Mouse (Mus musculus) cerebellum, adult 18-20 months (tissue): ENCODE data around the gene Serpinb6b.

Experiments
- DNase-seq, 2 experiments: peaks; one replicate each; pipeline ENCODE4 v3.0.0; 2021

The Serpinb6b gene

DNA sequence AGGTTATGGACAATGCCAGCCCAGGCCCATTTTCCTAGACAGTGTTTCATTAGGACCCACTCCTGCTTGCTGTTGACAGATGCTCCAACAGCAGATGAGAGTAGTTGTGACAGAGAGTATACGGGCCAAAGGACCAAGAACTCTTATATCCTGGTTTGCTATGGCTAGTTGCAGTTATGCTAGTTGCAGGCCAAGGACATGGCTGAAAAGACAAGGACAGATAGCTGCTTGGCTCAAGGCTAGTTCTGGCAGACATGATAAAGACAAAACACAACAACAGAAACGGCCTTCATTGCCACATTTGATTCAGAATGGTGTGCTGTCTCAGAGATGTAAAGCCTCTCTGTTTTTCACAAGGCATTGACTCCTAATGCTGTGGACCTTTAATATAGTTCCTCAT, 10.7 kb downstream of the Serpinb6b start:
- DNase-seq, result no peak

DNA sequence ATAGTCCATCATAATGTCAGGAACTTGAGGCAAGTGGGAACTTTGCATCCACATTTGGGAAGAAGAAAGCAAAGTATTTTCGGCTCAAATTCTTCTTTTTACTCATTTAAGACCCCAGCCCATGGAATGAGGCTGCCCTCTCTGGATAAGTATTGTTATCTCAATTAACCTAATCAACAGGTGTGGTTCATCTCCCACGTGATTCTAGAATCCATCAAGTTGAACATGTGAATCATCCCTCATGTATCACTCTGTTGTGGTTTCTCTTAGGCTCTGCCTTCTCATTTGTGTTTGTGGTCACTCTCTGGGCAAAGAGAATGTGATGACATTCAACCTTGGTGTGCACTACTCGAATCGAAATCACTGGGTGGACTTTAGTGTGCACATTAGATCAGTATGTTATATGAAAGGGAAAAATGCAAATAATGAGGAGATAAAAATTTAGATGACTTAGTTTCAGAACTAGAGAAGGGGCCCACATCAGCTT, 17.6 kb downstream of the Serpinb6b start:
- DNase-seq, result no peak

DNA sequence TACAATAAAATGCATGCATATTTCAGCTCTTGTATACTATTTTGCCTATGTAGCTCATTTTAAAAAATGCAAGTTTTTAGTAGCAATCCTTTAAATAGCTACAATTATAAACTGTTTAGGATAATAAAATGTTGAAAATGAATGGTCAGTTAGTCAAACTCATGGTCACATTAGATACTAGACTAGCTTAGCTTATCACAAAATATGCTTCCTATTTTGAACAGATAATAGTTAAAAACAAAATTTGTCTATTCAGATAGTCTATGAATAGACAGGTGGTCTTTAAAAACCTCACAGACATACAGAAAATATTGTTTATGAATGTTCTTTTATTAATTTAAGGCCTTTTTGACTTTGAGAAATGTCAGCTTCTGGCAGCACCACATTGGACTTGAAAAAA, 21.2 kb downstream of the Serpinb6b start:
- DNase-seq, result no peak

DNA sequence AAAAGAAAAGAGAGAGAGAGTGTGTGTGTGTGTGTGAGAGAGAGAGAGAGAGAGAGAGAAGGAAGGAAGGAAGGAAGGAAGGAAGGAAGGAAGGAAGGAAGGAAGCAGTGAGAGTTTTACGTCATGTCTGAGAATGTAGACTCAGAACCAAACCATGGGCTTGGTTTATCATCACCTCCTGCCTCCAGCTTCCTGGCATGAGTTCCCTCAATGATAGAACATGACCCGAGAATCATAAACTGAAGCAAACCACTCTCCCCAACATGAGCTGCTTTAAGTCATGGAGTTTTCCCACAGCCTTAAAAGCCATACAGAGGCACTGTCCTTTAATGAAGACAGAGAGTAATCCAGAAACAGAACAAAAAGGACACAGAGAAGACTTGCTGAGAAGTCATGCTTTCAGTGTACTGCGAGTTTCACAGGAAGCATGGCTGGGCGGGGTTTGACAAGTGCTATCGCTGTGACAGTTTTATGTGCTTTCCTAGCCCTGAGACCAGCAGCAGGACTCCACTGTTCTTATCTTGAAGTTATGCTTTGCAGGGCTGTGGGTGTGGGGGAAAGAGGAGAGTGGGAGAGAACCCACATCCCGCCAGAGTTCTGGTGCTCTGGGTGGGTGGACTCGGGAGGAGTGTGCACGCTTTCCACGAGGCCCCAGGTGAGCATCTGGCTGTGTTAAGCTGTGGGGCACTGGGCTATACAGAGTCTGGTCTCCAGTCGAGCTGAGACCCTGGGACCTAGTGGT, 28.3 kb downstream of the Serpinb6b start:
- DNase-seq, result no peak

DNA sequence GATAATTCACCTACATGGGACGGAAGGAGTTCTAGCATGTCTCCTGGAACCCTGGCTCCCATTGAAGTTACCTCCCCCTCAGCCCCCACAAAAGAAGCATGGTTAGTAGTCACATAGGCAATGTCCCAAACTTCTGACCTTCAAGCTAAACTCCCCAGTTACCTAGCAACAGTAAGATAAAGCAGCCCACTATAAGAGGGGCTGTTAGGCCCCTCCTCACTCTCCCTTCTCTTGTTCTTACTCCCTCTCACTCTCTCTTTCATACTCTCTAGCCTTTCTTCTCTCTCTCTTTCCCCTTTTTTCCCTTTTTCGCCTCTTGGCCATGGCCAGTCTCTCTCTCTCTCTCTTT, 28.9 kb downstream of the Serpinb6b start:
- no peak for DNase-seq

DNA sequence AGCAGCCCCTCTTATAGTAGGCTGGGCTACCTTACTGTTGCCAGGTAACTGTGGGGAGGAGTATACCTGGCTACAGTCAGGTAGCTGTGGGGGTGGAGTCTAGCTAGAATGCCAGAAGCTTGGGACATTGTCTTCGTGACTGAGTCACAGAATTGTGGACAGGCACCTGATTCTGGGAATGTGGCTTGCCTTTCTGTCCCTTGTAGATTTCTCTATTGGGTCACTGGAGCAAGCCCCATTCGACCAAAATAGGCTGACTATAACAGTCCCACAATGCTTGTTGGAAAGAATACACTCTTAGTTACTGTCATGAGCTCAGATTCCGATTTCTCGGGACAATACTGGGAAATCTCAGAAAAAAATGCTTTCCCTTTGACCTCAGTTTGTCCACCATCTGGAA, 30.0 kb downstream of the Serpinb6b start:
- DNase-seq, result no peak

DNA sequence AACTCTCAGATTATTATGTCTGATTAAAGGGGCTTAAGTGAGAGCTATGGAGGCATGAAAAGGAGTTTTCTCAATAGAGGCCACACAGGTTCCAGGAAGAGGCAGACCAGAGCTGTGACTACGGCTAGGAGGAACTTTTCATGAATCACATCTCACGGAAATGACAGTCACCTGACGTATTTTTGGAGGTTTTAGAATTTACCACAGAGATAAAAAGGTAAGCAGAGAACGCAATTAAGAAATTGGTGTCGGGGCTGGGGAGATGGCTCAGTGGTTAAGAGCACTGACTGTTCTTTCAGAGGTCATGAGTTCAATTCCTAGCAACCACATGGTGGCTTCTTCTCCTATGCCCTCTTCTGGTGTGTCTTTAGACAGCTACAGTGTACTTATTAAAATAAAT, 36.3 kb downstream of the Serpinb6b start:
- DNase-seq, result no peak

DNA sequence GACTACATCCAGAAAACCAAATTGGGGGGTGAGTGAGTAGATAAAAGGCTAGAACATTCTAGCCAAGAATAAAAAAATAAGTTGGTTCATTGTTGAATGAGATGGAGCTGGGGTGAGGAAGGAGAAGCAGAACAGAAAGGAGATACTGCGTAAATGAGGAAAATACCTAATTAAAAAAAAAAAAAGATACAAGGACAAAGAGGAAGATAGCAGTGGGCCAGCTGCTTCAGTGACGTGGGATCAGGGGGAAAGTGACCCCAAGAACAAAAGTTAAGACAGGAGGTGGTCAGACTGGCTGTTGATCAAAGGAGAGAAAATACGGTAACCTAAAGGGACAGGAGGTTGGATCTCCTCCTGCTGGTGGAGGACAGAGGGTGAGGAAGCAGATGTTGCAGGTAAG, 37.9 kb downstream of the Serpinb6b start, which contains the start of gene Serpinb9:
Serpinb9 (plus strand) TSS at position 301 of the 400 bp plus-strand sequence.
- no peak for DNase-seq

DNA sequence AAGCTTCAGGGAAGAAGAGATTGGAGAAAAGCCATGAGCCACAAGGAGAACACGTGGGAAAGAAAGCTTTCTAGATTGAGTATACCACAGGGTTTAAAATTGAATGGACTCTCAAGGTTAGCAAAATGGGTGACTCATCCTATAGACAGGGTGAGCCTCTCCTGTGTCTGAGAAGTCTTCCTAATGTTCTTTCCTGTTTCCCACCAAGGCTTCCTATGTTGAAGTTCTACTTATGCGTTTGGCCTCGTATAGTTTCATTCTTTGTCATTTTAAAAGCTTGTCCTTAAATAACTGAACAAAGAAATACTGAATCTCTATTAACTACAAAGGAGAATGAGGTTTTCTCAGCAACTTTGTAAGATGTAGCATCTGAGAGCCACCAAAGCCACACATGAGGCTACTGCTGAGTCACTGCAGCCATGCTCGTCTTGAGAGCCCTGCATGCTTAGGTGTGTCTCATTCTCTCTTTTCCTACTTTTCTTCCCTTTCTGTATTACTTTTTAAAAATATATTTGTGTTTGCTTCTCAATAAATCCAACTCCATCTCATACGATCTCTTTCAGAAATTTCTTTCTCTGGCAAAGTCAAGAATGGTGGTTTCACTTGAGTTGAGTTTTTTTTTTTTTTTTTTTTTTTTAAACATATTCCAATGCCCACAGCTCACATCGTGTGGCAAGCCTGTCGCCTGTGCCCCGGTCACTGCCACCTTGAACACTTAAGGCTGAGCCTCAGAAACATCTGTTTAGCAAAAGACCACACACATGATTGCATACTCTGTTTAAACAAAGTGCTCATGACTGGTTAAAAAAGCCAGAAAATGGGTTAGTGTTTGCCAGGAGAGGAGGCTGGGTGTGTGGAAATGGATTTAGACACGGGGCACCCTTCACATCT, 38.8 kb downstream of the Serpinb6b start:
- DNase-seq, result no peak

DNA sequence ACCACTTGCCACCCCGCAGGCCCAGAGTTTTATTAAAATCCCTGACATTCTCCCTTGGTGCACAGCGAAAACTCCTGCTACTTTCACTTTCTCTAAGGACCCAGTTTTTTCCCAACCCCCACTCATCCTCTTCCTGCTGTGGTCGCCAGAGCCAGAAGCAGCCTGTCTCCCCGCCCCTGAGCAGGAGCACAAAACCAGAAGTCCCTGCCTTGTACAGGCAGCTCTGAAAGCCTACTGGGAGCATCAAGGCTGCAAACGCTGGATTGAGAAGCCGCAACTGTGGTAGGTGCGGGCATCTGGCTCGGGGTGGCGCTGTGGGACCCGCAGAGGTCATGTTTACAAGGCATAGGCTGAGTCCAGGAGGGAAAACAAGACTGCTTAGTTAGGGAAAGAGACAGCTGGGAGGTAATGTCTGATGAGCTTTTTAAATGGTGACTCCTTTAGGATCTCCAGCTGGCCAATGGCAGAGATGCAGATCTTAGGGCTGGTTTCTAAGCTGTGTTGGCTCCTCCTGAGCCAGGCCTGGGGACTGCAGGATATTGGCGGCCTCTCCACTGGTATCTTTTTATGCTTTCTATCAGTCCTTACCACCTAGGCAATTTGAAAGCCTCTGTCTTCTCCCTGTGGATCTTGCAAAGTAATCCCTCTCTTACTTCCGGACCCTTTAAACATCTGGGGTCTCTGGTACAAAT, 39.6 kb downstream of the Serpinb6b start:
- DNase-seq, result peak; percentile 74 to 75

DNA sequence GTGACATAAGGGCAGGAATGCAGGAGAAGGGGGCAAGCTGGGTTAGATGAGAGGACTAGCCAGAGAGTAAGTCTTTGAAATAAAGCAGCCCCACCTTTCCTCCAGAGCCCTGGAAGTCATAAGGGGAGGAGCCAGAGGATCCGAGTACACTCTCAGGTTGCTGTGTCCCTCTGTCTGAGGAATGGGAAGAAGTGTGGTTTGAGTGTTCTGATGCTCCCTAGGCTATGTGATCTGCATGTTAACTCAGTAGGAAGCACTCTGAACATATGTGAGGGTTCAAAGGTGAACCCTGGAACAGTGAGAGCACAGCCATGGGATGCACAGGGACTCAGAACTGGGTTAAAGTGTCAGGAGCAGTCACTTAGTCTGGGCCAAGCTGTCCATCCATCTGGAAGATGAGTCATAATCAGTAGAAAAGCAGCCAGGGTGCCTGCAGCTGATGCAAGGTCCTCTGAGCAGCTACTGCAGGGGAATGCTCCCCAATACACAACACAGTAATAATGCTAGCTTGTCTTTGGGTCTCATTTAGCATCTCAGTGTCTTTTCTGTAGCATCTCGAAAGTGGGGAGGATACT, 40.6 kb downstream of the Serpinb6b start:
- DNase-seq, result peak; percentile 10 to 21

DNA sequence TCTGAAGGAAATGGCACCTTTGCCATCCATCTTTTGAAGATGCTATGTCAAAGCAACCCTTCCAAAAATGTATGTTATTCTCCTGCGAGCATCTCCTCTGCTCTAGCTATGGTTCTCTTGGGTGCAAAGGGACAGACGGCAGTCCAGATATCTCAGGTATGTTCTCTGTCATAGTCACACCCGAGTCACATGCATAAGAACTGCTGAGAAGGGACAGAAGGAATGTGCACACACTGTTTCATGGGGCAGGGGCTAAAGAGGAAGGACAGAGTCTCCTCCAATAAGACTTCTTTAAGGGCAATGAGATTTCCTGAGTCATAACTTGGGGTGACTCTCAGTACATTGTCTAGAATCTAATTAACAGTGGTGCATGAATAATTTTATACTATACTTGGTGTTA, 41.5 kb downstream of the Serpinb6b start:
- no peak for DNase-seq

DNA sequence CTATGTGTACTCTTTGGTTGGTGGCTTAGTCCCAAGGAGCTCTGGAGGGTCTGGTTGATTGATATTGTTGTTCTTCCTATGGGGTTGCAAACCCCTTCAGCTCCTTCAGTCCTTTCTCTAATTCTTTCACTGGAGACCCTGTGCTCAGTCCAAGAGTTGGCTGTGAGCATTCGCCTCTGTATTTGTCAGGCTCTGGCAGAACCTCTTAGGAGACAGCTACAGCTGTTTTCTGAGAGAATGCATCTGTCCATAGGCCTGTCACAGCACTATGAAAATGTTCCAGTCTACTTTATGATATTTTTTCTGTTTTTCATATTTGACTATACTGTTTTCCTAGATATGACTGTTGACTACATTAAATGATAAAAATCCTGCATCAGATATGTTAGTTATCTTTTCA, 47.4 kb downstream of the Serpinb6b start:
- DNase-seq, result no peak

DNA sequence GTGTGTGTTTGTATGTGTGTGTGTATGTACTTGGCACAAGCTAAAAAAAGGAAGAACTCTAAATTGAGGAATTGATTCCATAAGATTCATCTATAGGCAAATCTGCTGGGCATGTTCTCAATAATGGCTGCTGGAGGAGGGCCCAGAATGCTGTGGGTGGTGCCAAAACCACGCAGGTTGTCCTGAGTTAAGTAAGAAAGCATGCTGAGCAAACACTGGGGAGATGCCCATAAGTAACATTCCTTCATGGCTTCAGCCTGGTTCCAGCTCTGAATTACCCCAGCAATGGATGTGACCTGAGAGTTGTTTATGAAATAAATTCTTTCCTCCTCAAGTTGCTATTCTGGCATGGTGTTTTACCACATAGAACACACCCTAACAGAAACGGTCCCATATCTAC, 48.3 kb downstream of the Serpinb6b start:
- DNase-seq, result no peak

DNA sequence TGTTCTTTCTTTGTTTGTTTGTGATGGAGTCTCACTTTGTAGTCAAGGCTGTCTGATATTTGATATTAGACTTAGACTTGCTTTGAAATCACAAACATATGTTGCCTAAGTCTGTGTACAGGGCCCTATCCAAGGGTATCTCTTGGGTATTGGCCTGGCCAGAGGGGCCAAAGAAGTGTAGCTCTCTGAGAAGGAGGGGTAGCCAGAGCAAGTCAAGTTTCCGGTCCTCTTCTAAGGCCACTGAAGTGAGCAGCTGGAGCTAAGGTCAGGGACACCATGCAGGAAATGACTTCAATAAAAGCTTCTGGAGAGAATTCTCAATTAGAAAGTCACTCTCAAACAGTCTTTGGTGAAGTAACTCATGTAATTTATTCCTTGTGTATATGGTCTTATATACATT, 57.4 kb downstream of the Serpinb6b start:
- DNase-seq, result no peak

DNA sequence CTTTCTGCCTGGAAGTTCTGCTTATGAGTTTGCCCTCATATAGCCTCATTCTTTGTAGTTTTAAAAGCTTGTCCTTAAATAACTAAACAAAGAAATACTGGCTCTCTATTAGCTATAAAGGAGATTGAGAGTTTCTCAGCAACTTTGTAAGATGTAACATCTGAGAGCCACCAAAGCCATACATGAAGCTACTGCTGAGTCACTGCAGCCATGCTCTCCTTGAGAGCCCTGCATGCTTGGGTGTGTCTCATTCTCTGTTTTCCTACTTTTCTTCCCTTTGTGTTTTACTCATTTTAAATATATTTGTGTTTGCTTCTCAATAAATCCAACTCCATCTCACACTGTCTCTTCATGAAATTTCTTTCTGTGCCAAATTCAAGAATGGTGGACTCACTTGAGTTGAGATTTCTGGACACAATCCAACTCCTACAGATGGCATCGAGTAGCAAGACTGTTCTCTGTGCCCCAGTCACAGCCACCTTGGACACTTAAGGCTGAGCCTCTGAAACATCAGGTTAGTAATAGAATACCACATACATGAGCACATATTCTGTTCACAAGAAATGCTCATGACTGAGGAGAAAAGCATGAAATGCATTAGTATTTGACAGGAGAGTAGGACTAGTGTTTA, 61.5 kb downstream of the Serpinb6b start:
- peak in 1 of 2 experiments; percentile 12 for DNase-seq

DNA sequence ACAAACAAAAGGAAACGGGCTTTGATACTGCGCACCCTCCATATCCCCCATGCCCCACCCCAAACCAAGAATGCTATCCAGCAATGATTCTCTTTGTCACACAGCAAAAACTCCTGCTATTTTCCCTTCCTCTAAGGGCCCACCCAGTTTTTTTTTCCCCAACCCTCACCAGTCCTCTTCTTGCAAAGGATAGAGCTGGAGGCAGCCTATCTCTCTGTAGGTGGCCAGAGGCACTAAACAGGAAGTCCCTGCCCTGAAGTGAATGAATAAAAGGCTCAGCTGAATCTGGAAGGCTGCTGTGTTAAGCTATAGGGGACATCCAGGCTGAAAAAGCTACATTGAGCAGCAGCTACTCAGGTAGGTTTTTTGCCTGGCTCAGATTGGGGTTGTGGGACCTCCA, 62.2 kb downstream of the Serpinb6b start, which contains the start of gene Serpinb9b:
Serpinb9b (plus strand) TSS at position 173 of the 400 bp plus-strand sequence.
- no peak for DNase-seq

DNA sequence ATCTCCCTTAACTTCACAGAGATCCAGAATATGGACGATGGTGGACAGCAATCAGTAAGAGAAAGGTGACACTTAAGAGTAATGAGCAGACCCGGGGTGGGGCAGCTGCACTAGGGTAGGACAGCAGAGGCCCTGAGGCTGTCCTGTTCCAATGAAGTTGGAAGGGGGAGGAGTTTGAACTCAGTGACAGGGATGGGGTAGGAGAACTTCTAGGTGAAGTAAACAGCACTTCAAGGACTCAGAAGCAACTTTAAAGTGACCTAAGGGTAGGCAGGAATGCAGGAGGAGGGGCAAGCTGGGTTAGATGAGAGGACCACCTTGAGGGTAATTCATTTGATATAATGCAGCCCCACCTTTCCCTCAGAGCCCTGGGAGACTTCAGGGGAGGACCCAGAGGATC, 63.1 kb downstream of the Serpinb6b start:
- DNase-seq, result no peak

DNA sequence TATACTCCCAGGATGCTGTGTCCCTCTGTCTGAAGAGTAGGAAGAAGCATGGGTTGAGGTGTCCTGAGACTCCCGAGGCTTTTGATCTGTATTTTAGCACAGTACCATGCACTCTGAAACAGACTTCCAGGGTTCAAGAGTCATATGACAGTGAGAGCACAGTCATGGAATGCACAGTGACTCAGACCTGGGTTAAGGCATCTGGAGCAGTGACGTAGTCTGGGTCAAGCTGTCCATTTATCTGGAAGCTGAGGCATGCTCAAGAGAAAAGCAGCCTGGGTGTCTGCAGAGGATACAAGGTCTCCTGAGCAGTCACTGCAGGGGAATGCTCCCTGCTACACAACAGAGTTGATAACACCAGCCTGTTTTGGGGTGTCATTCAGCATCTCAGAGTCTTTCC, 63.5 kb downstream of the Serpinb6b start:
- no peak for DNase-seq
